Mouse (Mus musculus) skeletal muscle tissue, adult 2 months (tissue): ENCODE measurements at regions not wholly inside any gene's neighbourhood (a gene's known extent, or its start where the extent isn't known, plus 50 kb on each side); places are given as distances from the start of the nearest gene placed in this dataset.
A peak's percentile ranks its signal among the peaks of the same experiment; 100 is the strongest.

Experiments used
- DNase-seq: peaks from one replicate; pipeline ENCODE4 v3.0.0-alpha.2; 2012; ENCODE audit warnings: low read depth, low spot score

DNA sequence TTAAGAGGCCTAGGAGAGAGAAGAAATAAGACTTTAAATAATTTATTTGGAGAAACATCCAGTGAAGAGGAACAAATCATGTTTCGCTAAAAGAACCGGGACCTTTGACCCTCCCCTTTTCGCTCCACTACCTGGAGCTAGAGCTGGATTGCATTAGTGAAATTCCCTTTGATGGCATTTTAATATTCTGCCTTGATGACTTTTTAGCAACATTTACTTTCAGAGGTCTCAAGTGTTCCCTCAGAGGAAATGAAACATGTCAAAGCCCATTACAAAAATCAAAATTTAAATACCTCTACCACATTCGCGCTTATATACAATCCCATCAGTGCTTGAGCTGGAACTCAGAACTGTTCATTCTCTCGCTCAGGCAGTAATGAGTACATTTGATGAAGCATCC, 297.0 kb upstream of the Gm10295 start:
- DNase-seq: no peak

GRCm38 (mm10) chr7:71646944-71647343, 295.7 kb upstream of the Gm10295 start:
- no peak for DNase-seq

- DNase-seq: no peak
Observed at GRCm38 (mm10) chr7:71623048-71623447, 271.8 kb upstream of the Gm10295 start.

DNA sequence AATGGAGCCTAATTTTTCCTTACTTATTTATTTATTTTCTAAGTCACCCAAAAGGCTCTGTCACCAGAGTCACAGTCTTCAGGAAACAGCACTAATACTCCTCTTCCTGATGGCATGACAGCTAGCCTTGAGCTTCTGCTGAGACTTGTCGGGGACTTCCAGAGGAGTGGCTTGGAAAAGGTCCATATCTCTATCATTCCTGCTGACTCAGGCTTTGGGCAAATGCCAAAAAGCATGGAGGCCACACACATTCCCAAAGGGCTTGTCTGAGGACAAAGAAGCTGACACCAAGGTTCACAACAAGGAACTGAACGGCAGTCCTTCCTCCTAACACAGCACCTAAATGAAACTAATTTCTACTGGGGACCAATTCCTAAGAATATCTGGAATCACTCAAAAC, 251.9 kb upstream of the Gm10295 start:
- peak; percentile 34 for DNase-seq

- DNase-seq: no peak
Observed at GRCm38 (mm10) chr7:71596780-71597179, 245.5 kb upstream of the Gm10295 start.

DNA sequence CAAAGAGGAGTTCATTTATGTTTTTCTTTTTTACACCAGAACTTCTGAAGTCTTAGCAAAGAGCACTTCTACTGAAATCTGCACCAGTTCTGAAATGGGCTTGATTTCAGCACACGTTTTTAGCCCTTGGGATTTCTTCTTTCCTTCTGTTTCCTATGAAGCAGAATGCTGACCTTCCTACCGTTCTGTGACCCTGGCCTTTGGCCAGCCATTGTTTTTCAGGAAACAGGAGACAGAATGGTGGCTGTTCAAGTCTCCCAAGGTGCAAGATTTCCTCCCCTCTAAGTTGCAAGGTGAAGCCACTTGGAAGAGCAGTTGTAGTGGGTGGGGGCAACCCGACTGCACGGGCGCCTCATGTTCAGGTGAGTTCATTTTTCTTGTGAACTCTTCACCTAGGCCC, 236.3 kb upstream of the Gm10295 start:
- no peak for DNase-seq

DNA sequence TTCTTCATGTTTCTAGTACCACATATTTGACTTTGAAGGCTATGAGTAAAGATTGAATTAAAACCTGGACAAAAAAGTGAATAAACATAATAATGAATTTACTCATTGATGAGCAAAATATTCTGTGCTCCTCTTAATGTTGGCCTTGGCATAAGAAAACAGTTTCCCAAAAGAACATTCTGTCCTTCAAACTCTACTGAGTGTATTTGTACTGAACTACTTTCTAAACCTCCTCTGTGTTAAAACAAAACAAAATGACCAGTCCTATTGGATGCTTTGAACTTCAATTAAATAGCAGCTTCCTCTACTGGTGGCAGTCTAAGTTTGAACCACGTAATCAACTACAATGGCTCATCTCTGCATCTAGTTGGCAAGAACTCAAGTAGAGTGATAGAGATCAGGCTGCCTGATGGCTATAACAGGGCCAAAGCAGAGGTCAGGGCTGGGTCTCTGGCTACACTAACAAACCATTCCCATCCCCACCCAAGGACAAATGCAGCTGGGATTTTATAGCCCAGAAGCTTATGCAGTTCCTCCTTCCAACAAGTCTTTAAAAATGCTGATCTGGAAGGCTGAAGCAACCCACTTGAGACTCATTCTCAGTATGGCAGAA, 232.3 kb upstream of the Gm10295 start:
- DNase-seq: peak; percentile 76

DNA sequence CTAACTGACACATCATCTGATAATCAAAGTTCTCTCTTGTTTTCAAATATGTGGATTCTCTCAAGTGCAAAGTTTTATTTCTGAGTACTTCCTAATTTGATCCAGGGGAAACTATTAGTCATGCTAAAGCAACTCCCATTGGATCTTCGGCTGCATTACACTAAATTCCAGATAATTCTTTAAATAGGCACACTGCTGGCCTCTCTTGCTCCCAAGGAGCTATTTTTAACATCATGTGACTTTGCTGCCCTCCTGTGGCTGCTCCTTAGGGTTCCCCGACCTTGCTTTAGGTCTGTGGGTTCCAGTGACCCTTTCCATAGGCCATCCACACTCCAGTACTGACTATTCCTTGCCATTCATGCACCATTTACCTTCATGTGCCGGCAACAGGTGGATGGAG, 230.5 kb upstream of the Gm10295 start:
- DNase-seq: peak; percentile 26

GRCm38 (mm10) chr7:71560296-71560936, 209.1 kb upstream of the Gm10295 start:
- peak; percentile 45 for DNase-seq

DNA sequence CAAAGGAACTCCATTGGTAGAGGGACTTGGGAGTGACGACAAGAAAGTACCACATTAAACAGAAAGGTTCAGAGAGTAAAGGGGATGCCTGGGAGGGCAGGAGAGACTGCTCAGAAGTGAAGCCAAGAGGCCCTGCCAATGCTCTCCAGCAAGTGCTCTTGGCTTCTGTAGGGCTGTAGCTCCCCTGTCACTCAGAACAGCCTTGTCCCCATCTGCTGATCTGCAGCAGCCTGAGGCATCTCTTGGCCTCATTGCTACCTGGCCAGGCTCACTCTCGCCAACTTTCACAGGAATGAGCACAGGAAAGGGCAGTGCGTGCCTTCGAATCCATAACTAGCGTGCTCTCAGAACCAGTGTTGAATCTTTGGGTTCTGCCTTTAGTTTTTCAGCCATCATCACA, 205.2 kb upstream of the Gm10295 start:
- no peak for DNase-seq

- no peak for DNase-seq
Observed at GRCm38 (mm10) chr7:71555476-71555875, 204.2 kb upstream of the Gm10295 start.

- no peak for DNase-seq
Observed at GRCm38 (mm10) chr7:71546606-71547213, 195.4 kb upstream of the Gm10295 start.

DNA sequence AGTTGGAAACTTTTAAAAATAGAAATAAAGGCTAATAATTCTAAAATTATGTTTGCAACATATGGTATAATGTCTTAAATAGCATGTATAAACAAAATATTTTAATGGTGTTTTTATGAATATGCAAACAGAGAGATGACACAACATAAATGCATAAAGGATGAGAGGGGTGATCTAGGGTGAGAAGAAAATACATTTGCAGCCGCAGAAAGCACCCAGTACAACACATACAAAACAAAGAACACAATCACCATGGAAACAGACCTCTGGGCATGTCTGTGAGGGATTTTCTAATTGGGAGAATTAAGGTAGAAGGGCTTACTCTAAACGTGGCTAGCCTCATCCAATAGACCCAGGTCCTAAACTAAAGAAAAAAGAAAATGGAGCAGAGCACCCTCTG, 190.2 kb upstream of the Gm10295 start:
- DNase-seq: no peak

GRCm38 (mm10) chr7:71533109-71533508, 181.8 kb upstream of the Gm10295 start:
- DNase-seq: no peak

GRCm38 (mm10) chr7:71531496-71531895, 180.2 kb upstream of the Gm10295 start:
- no peak for DNase-seq

DNA sequence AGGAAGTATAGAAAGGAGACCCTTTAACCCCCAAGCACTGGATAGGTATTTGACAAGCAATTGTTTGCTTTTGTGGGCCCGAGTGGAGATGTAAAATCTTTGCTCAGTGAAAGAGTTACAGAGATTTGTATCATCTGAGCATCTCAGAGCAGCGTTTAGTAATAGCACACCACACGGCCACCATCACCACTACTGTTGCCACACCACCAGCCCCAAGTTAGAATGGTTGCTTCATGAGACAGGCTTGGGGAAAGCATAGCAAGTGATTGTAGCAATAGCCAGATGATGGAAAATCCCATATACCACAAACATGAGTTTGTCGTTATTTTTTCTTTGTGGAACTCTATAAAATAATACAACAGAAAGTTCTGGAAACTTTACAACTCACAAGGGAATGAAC, 179.6 kb upstream of the Gm10295 start:
- DNase-seq: no peak

DNA sequence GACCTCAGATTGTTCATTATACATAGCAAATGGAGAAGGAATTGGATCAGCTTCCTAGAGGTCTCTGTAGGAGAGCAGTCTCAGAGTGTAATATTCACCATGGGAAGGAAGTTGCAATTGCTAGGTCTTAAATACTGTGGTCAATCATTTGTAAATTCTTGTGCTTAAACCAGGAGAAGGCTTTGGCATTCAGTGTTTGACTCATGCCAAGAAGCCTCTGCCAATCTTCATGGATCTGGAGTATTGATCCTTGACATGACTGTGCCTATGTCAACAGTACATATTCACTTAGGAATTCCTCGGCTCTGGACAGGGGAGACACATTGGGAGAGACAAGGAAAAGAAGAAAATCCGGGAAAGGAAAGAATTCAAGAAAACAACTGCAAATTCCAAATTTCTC, 174.9 kb upstream of the Gm10295 start:
- no peak for DNase-seq

- DNase-seq: no peak
Observed at GRCm38 (mm10) chr7:71524577-71525126, 173.4 kb upstream of the Gm10295 start.

DNA sequence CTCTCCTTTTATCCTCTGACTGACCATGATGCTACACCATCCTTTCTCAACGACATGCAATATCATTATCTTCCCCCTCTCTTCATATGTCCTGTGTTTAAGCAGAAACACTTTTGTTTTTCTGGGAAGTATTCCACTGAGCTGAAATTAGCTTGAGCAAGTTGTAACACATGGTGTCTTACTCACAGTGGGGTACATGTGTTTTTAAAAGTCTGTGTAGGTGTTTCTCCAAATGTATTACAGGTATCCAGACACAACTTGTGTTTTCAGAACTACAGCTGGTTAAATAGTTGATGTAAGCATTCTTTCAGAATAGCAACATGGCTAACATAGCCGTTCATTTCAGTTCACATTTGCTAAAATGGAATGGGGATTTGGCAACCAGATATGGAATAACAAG, 172.8 kb upstream of the Gm10295 start:
- no peak for DNase-seq

GRCm38 (mm10) chr7:71507379-71507778, 156.1 kb upstream of the Gm10295 start:
- no peak for DNase-seq

DNA sequence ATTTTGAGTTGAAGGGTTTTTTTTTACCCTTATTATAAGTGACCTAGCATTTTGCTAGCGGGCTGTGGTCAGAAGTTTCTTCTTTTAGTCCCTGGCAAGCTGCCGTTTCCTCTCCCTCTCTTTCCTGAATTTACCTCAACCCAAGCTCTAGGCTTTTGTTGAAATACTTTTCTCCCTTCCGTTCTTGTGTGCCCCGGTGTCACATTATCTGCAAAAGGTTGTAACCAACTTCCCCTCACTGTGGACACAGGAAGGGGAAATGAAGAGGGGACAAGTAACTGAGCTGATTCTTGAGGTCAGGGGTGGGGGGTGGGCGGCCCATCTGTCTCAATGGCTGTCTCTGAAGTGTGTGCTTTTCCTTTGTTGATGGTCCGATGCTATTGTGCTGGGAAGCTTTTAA, 149.4 kb upstream of the Gm10295 start:
- no peak for DNase-seq

- DNase-seq: no peak
Observed at GRCm38 (mm10) chr7:71498123-71498522, 146.8 kb upstream of the Gm10295 start.

GRCm38 (mm10) chr7:71491128-71491527, 139.8 kb upstream of the Gm10295 start:
- DNase-seq: no peak
